Mouse (Mus musculus): ENCODE data around the gene Rsph14. TPM values are rescaled to one million over a fixed set of nuclear protein-coding genes. Genes with fewer than 3 reads are reported as not detected.

Rsph14 gene
- polyA plus RNA-seq, 1 experiment from 2014 or later, result 0.33 TPM

GRCm38 (mm10) chr10:75020271-75020670 is 12.1 kb downstream of the Rsph14 start:
- H3K4me3 ChIP-seq (ENCODE audit: low read depth, low read length), result no peak overlapping the region
- no peaks in the 10 kb centered on the region for H3K36me3 ChIP-seq (ENCODE audit: control insufficient read depth, insufficient read depth, low read length)
- H3K4me1 ChIP-seq (ENCODE audit: control insufficient read depth, insufficient read depth, low read length), result no peaks in the 10 kb centered on the region
- no peak for ATAC-seq (ENCODE audit: low read depth)
- no peaks in the 10 kb centered on the region for H3K27me3 ChIP-seq (ENCODE audit: control insufficient read depth, insufficient read depth, low read length)
- WGBS, result 86% methylated on average over 2 of the region's 2 CpGs
- H3K4me2 ChIP-seq (ENCODE audit: low read depth, low read length), result no peak overlapping the region
- H3K9me3 ChIP-seq (ENCODE audit: control insufficient read depth, low read length), result no peaks in the 10 kb centered on the region
- H3K9ac ChIP-seq (replicated peaks; ENCODE audit: low read depth, low read length), result no peak overlapping the region
- no peak overlapping the region for H3K27ac ChIP-seq (ENCODE audit: low read depth, low read length)

GRCm38 (mm10) chr10:75016481-75016880 is 15.9 kb downstream of the Rsph14 start:
- Histone ChIP-seq H3K36me3 (ENCODE audit: control insufficient read depth, insufficient read depth, low read length) (no peaks in the 10 kb centered on the region; the same call in 1 of the 2 replicates), H3K9ac (replicated peaks; ENCODE audit: low read depth, low read length) (no peak overlapping the region), H3K9me3 (ENCODE audit: control insufficient read depth, low read length) (no peaks in the 10 kb centered on the region), H3K4me1 (ENCODE audit: control insufficient read depth, insufficient read depth, low read length) (no peaks in the 10 kb centered on the region), H3K27ac (ENCODE audit: low read depth, low read length) (no peak overlapping the region), H3K4me3 (ENCODE audit: low read depth, low read length) (no peak overlapping the region), H3K4me2 (ENCODE audit: low read depth, low read length) (no peak overlapping the region), H3K27me3 (ENCODE audit: control insufficient read depth, insufficient read depth, low read length) (no peaks in the 10 kb centered on the region)
- ATAC-seq (ENCODE audit: low read depth), result no peak
- 73% methylated on average over 4 of the region's 4 CpGs for WGBS

- Histone ChIP-seq H3K27ac (ENCODE audit: low read depth, low read length) (no peak overlapping the region), H3K4me1 (ENCODE audit: control insufficient read depth, insufficient read depth, low read length) (0 out of 2 replicates have a peak, but pooled peaks cover 3% of the 10 kb centered on the region), H3K27me3 (ENCODE audit: control insufficient read depth, insufficient read depth, low read length) (no peaks in the 10 kb centered on the region), H3K36me3 (ENCODE audit: control insufficient read depth, insufficient read depth, low read length) (no peaks in the 10 kb centered on the region; the same call in 1 of the 2 replicates), H3K9me3 (ENCODE audit: control insufficient read depth, low read length) (no peaks in the 10 kb centered on the region), H3K9ac (replicated peaks; ENCODE audit: low read depth, low read length) (no peak overlapping the region), H3K4me3 (ENCODE audit: low read depth, low read length) (no peak overlapping the region), H3K4me2 (ENCODE audit: low read depth, low read length) (no peak overlapping the region)
- no peak for ATAC-seq (ENCODE audit: low read depth)
- 71% methylated on average over 14 of the region's 14 CpGs for WGBS
These were observed 16.9 kb downstream of the Rsph14 start for GRCm38 (mm10) chr10:75015465-75015864.

- no peak overlapping the region for H3K9ac ChIP-seq (replicated peaks; ENCODE audit: low read depth, low read length)
- no peaks in the 10 kb centered on the region for H3K9me3 ChIP-seq (ENCODE audit: control insufficient read depth, low read length)
- H3K4me1 ChIP-seq (ENCODE audit: control insufficient read depth, insufficient read depth, low read length), result peaks cover 14% of the 10 kb centered on the region
- no peaks in the 10 kb centered on the region for H3K27me3 ChIP-seq (ENCODE audit: control insufficient read depth, insufficient read depth, low read length)
- H3K4me3 ChIP-seq (ENCODE audit: low read depth, low read length), result no peak overlapping the region
- ATAC-seq (ENCODE audit: low read depth), result no peak
- WGBS, result 80% methylated on average over 15 of the region's 15 CpGs
- no peak overlapping the region for H3K4me2 ChIP-seq (ENCODE audit: low read depth, low read length)
- H3K36me3 ChIP-seq (ENCODE audit: control insufficient read depth, insufficient read depth, low read length), result no peaks in the 10 kb centered on the region; the same call in 1 of the 2 replicates
- H3K27ac ChIP-seq (ENCODE audit: low read depth, low read length), result no peak overlapping the region
These were observed 21.7 kb downstream of the Rsph14 start for GRCm38 (mm10) chr10:75010704-75011103.

GRCm38 (mm10) chr10:75006889-75007662 is 25.3 kb downstream of the Rsph14 start:
- 42% methylated on average over 8 of the region's 8 CpGs for WGBS
- Histone ChIP-seq H3K9ac (replicated peaks; ENCODE audit: low read depth, low read length) (no peak overlapping the region), H3K4me2 (ENCODE audit: low read depth, low read length) (no peak overlapping the region), H3K36me3 (ENCODE audit: control insufficient read depth, insufficient read depth, low read length) (no peaks in the 10 kb centered on the region), H3K9me3 (ENCODE audit: control insufficient read depth, low read length) (no peaks in the 10 kb centered on the region), H3K4me3 (ENCODE audit: low read depth, low read length) (no peak overlapping the region), H3K27me3 (ENCODE audit: control insufficient read depth, insufficient read depth, low read length) (no peaks in the 10 kb centered on the region), H3K27ac (ENCODE audit: low read depth, low read length) (no peak overlapping the region; the same call in 1 of the 2 replicates), H3K4me1 (ENCODE audit: control insufficient read depth, insufficient read depth, low read length) (peaks cover 14% of the 10 kb centered on the region)
- ATAC-seq (ENCODE audit: low read depth), result peak; percentile 69

- no peaks in the 10 kb centered on the region for H3K36me3 ChIP-seq (ENCODE audit: control insufficient read depth, insufficient read depth, low read length)
- no peak overlapping the region for H3K9ac ChIP-seq (replicated peaks; ENCODE audit: low read depth, low read length)
- no peak overlapping the region for H3K27ac ChIP-seq (ENCODE audit: low read depth, low read length)
- H3K9me3 ChIP-seq (ENCODE audit: control insufficient read depth, low read length), result no peaks in the 10 kb centered on the region
- no peak for ATAC-seq (ENCODE audit: low read depth)
- H3K27me3 ChIP-seq (ENCODE audit: control insufficient read depth, insufficient read depth, low read length), result no peaks in the 10 kb centered on the region
- no peak overlapping the region for H3K4me3 ChIP-seq (ENCODE audit: low read depth, low read length)
- 87% methylated on average over 3 of the region's 3 CpGs for WGBS
- no peak overlapping the region for H3K4me2 ChIP-seq (ENCODE audit: low read depth, low read length)
- peaks cover 17% of the 10 kb centered on the region for H3K4me1 ChIP-seq (ENCODE audit: control insufficient read depth, insufficient read depth, low read length)
These were observed 28.3 kb downstream of the Rsph14 start for GRCm38 (mm10) chr10:75004067-75004466.

GRCm38 (mm10) chr10:75001391-75001790 is 31.0 kb downstream of the Rsph14 start:
- Histone ChIP-seq H3K9ac (replicated peaks; ENCODE audit: low read depth, low read length) (no peak overlapping the region), H3K4me3 (ENCODE audit: low read depth, low read length) (no peak overlapping the region), H3K4me2 (ENCODE audit: low read depth, low read length) (no peak overlapping the region), H3K9me3 (ENCODE audit: control insufficient read depth, low read length) (no peaks in the 10 kb centered on the region), H3K27me3 (ENCODE audit: control insufficient read depth, insufficient read depth, low read length) (no peaks in the 10 kb centered on the region), H3K4me1 (ENCODE audit: control insufficient read depth, insufficient read depth, low read length) (peaks cover 10% of the 10 kb centered on the region; the same call in 1 of the 2 replicates), H3K27ac (ENCODE audit: low read depth, low read length) (no peak overlapping the region), H3K36me3 (ENCODE audit: control insufficient read depth, insufficient read depth, low read length) (no peaks in the 10 kb centered on the region)
- 94% methylated on average over 8 of the region's 8 CpGs for WGBS
- no peak for ATAC-seq (ENCODE audit: low read depth)

- Histone ChIP-seq H3K9ac (replicated peaks; ENCODE audit: low read depth, low read length) (no peak overlapping the region), H3K4me2 (ENCODE audit: low read depth, low read length) (peak overlapping the region; percentile 41), H3K9me3 (ENCODE audit: control insufficient read depth, low read length) (no peaks in the 10 kb centered on the region), H3K27ac (ENCODE audit: low read depth, low read length) (no peak overlapping the region), H3K36me3 (ENCODE audit: control insufficient read depth, insufficient read depth, low read length) (peaks cover 10% of the 10 kb centered on the region), H3K4me1 (ENCODE audit: control insufficient read depth, insufficient read depth, low read length) (peaks cover 27% of the 10 kb centered on the region), H3K4me3 (ENCODE audit: low read depth, low read length) (no peak overlapping the region), H3K27me3 (ENCODE audit: control insufficient read depth, insufficient read depth, low read length) (no peaks in the 10 kb centered on the region)
- under 1% methylated on average over 17 of the region's 17 CpGs for WGBS
- ATAC-seq (ENCODE audit: low read depth), result peak; percentile 52
These were observed 37.0 kb downstream of the Rsph14 start for GRCm38 (mm10) chr10:74995377-74995776.

GRCm38 (mm10) chr10:74994863-74995262 is 37.5 kb downstream of the Rsph14 start:
- Histone ChIP-seq H3K9ac (replicated peaks; ENCODE audit: low read depth, low read length) (no peak overlapping the region), H3K36me3 (ENCODE audit: control insufficient read depth, insufficient read depth, low read length) (peaks cover 10% of the 10 kb centered on the region), H3K27ac (ENCODE audit: low read depth, low read length) (no peak overlapping the region), H3K4me1 (ENCODE audit: control insufficient read depth, insufficient read depth, low read length) (peaks cover 27% of the 10 kb centered on the region), H3K4me3 (ENCODE audit: low read depth, low read length) (no peak overlapping the region), H3K27me3 (ENCODE audit: control insufficient read depth, insufficient read depth, low read length) (no peaks in the 10 kb centered on the region), H3K4me2 (ENCODE audit: low read depth, low read length) (no peak overlapping the region), H3K9me3 (ENCODE audit: control insufficient read depth, low read length) (no peaks in the 10 kb centered on the region)
- 9% methylated on average over 5 of the region's 5 CpGs for WGBS
- ATAC-seq (ENCODE audit: low read depth), result no peak

Data from neural tube, embryonic 14.5 days (tissue).